Mouse (Mus musculus): ENCODE results near the gene Gpr19.

DNA sequence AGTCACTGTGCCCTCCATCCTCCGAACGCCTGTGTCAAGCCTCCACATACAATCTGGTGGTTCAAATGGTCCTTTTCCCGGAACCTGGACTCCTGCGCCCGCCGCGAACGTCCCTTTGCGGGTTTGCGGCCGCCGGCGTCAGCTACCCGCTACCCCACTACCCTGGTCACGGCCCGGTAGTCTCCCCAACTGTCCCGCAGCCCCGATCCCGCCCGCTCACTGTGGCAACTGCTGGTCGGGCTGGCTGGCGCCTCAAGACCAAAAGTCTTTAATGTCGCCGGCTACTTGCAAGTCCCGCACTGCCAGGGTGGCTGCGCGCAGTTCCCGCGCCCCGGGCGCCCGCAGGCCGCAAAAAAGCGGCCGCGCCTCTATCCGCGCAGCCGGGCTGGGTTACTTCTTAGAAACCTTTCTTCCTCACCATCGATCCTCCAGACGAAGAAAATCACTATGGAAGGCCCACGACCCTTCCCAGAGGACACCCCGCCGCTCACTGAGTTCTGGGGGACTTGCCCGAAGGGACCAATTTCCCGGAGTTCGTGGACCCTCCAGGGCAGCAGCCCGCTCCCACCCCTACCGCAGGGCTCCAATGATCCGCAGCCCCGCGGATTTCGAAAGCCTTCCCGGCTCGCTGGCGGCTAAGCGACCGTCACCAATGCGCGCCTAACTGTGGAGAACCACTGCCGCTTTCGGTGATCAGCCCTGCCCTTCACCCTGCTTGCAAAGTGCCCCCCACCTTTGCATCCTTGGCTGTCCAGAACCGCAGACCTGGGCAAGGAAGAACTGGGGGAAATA lies 28.6 kb upstream of the Gpr19 start:
- no peak for TF ChIP-seq CTCF (IDR thresholded peaks at IDR 0.05; ENCODE audit: low read depth)
- TF ChIP-seq EP300 (IDR thresholded peaks at IDR 0.05; ENCODE audit: low read depth): no peak

Measured in liver, postnatal 0 days (tissue).